Mouse (Mus musculus) embryonic fibroblast, embryonic 13.5 days (primary cell): Measurements from ENCODE around the gene Spef2. TPM values are rescaled to one million over a fixed set of nuclear protein-coding genes. Genes with fewer than 3 reads are reported as not detected.

ENCODE experiments used
- H3K27ac ChIP-seq: 2 replicates; pipeline ENCODE4 v1.5.1; 2012; ENCODE audit warnings: low read length, control low read depth, inconsistent platforms; ENCODE audit not compliant: insufficient read depth
- H3K4me1 ChIP-seq: 2 replicates; pipeline ENCODE4 v1.6.1; 2011; ENCODE audit warnings: low read length; ENCODE audit not compliant: control insufficient read depth, insufficient read depth
- H3K4me3 ChIP-seq: 2 replicates; pipeline ENCODE4 v1.5.1; 2011; ENCODE audit warnings: mild to moderate bottlenecking, control low read depth, low read length; ENCODE audit not compliant: insufficient read depth
- CTCF ChIP-seq: IDR thresholded peaks from 2 replicates; pipeline ENCODE4 v1.5.1; 2011; ENCODE audit warnings: mild to moderate bottlenecking, control low read depth, low read length, moderate library complexity, borderline replicate concordance; ENCODE audit not compliant: insufficient read depth
- POLR2A ChIP-seq: IDR thresholded peaks from 2 replicates; pipeline ENCODE4 v1.6.1; 2011; ENCODE audit warnings: low read depth, mild to moderate bottlenecking, control low read depth, low read length, moderate library complexity
- polyA plus RNA-seq: library from polyadenylated mRNA; stranded (reverse); fragments of >200 nt; gene quantifications from 2 replicates; pipeline ENCODE4 v1.2.4, GENCODE M21; 2011; ENCODE audit warnings: low read depth; ENCODE audit not compliant: missing spikeins, insufficient read length

Spef2 gene
- polyA plus RNA-seq, 1 experiment: 0.11 TPM

GRCm38 (mm10) chr15:9596298-9597060 is 152.2 kb downstream of the Spef2 start:
- TF ChIP-seq POLR2A (no peak), CTCF (no peak)
- H3K4me1 ChIP-seq: no peaks in the 10 kb centered on the region
- no peak overlapping the region for H3K4me3 ChIP-seq
- no peak overlapping the region for H3K27ac ChIP-seq

- H3K27ac ChIP-seq: no peak overlapping the region
- TF ChIP-seq POLR2A: no peak
- TF ChIP-seq CTCF: no peak
- H3K4me3 ChIP-seq: no peak overlapping the region
- peaks cover 8% of the 10 kb centered on the region; the same call in 1 of the 2 replicates for H3K4me1 ChIP-seq
These were observed 158.7 kb downstream of the Spef2 start for GRCm38 (mm10) chr15:9589939-9590338.

GRCm38 (mm10) chr15:9580470-9581280 is 168.0 kb downstream of the Spef2 start:
- Histone ChIP-seq H3K4me1 (no peaks in the 10 kb centered on the region), H3K4me3 (no peak overlapping the region), H3K27ac (no peak overlapping the region)
- no peak for TF ChIP-seq POLR2A
- no peak for TF ChIP-seq CTCF

- Histone ChIP-seq H3K27ac (no peak overlapping the region), H3K4me1 (no peaks in the 10 kb centered on the region), H3K4me3 (no peak overlapping the region)
- TF ChIP-seq CTCF: no peak
- TF ChIP-seq POLR2A: no peak
These were observed 171.4 kb downstream of the Spef2 start for GRCm38 (mm10) chr15:9577303-9577702.

- H3K4me3 ChIP-seq: no peak overlapping the region
- no peak overlapping the region for H3K27ac ChIP-seq
- TF ChIP-seq CTCF: no peak
- TF ChIP-seq POLR2A: no peak
- H3K4me1 ChIP-seq: no peaks in the 10 kb centered on the region
These were observed 173.9 kb downstream of the Spef2 start for GRCm38 (mm10) chr15:9574796-9575195.

GRCm38 (mm10) chr15:9573361-9573760 is 175.3 kb downstream of the Spef2 start:
- Histone ChIP-seq H3K4me1 (no peaks in the 10 kb centered on the region), H3K27ac (no peak overlapping the region), H3K4me3 (no peak overlapping the region)
- TF ChIP-seq POLR2A: no peak
- no peak for TF ChIP-seq CTCF

GRCm38 (mm10) chr15:9572664-9573063 is 176.0 kb downstream of the Spef2 start:
- Histone ChIP-seq H3K4me1 (no peaks in the 10 kb centered on the region), H3K27ac (no peak overlapping the region), H3K4me3 (no peak overlapping the region)
- TF ChIP-seq POLR2A (no peak), CTCF (no peak)

- no peak for TF ChIP-seq POLR2A
- TF ChIP-seq CTCF: no peak
- no peak overlapping the region for H3K4me3 ChIP-seq
- no peak overlapping the region for H3K27ac ChIP-seq
- H3K4me1 ChIP-seq: no peaks in the 10 kb centered on the region
These were observed 176.8 kb downstream of the Spef2 start for GRCm38 (mm10) chr15:9571896-9572295.

- H3K27ac ChIP-seq: no peak overlapping the region
- H3K4me1 ChIP-seq: no peaks in the 10 kb centered on the region
- TF ChIP-seq CTCF: no peak
- TF ChIP-seq POLR2A: no peak
- H3K4me3 ChIP-seq: no peak overlapping the region
These were observed 181.4 kb downstream of the Spef2 start for GRCm38 (mm10) chr15:9567316-9567715.

GRCm38 (mm10) chr15:9565396-9565795 is 183.3 kb downstream of the Spef2 start:
- Histone ChIP-seq H3K4me3 (no peak overlapping the region), H3K4me1 (no peaks in the 10 kb centered on the region), H3K27ac (no peak overlapping the region)
- TF ChIP-seq POLR2A (no peak), CTCF (no peak)
